Mouse (Mus musculus) liver, embryonic 12.5 days (tissue): Measurements from ENCODE around the gene Ank2. TPM values are rescaled to one million over a fixed set of nuclear protein-coding genes. Genes with fewer than 3 reads are reported as not detected.

Source experiments
- ATAC-seq: fragments of 200-750 bp; cut with Nextera tagmentation; 2 replicates; pipeline ENCODE4 v1.8.0; 2017; ENCODE audit warnings: moderate number of reproducible peaks, mild to moderate bottlenecking, moderate library complexity
- H3K27ac ChIP-seq: fragments of 300-500 bp; sonication (generic); 2 replicates; pipeline ENCODE4 v1.5.1; 2016; ENCODE audit warnings: mild to moderate bottlenecking
- H3K27me3 ChIP-seq: fragments of 300-500 bp; sonication (generic); replicated peaks from 2 replicates; pipeline ENCODE4 v1.6.1; 2016; ENCODE audit warnings: mild to moderate bottlenecking, moderate library complexity
- H3K36me3 ChIP-seq: fragments of 300-500 bp; sonication (generic); 2 replicates; pipeline ENCODE4 v1.6.1; 2016; ENCODE audit warnings: mild to moderate bottlenecking, moderate library complexity
- H3K4me1 ChIP-seq: fragments of 300-500 bp; sonication (generic); 2 replicates; pipeline ENCODE4 v1.6.1; 2016
- H3K4me2 ChIP-seq: fragments of 300-500 bp; sonication (generic); 2 replicates; pipeline ENCODE4 v1.6.1; 2016; ENCODE audit warnings: mild to moderate bottlenecking, moderate library complexity
- H3K4me3 ChIP-seq: fragments of 300-500 bp; sonication (generic); 2 replicates; pipeline ENCODE4 v1.5.1; 2016; ENCODE audit warnings: mild to moderate bottlenecking, moderate library complexity
- H3K9ac ChIP-seq: fragments of 300-500 bp; sonication (generic); 2 replicates; pipeline ENCODE4 v1.6.1; 2016; ENCODE audit warnings: mild to moderate bottlenecking, moderate library complexity
- H3K9me3 ChIP-seq: fragments of 300-500 bp; sonication (generic); replicated peaks from 2 replicates; pipeline ENCODE4 v1.6.1; 2016; ENCODE audit warnings: mild to moderate bottlenecking, moderate library complexity
- WGBS: fragments of 180-500 bp; shearing (Covaris S2); methylation state at CpG from one replicate; pipeline ENCODE4 v1.1.7; 2016; ENCODE audit not compliant: insufficient replicate concordance; 5-methylcytosine and 5-hydroxymethylcytosine counted together
- polyA plus RNA-seq: library from polyadenylated mRNA; unstranded; fragments of >200 nt; fragmentation: Nextera tagmentation; extraction: Ambion mirVana; gene quantifications from 2 replicates; pipeline ENCODE4 v1.2.1, GENCODE M21; 2016

Ank2 gene
- polyA plus RNA-seq, 1 experiment from 2014 or later: 9.0 TPM

DNA sequence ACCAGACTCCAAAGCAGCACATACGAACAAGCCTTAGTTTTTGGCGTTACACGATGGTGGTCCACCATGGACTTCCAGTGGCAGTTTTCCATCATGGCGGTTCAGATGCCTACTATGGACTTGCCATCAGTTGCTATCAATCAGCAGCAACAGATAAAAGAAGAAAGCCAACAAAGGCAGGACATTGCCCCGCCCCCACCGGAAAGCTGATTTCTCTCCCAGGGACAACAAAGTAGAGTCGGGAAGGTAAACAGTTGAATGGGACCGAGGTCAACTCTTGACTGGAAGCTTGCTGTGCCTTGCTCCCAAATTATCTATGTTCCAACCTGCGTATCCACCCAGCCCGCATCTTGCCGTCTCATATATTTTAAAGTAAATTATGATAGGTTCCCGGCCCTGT, 328.9 kb downstream of the Ank2 start:
- Histone ChIP-seq H3K27me3 (no peaks in the 10 kb centered on the region; the same call in 1 of the 2 replicates), H3K36me3 (no peaks in the 10 kb centered on the region), H3K4me1 (no peaks in the 10 kb centered on the region), H3K9ac (no peak overlapping the region), H3K27ac (no peak overlapping the region), H3K4me3 (no peak overlapping the region), H3K9me3 (no peaks in the 10 kb centered on the region), H3K4me2 (no peak overlapping the region)
- WGBS: 68% methylated on average over 12 of the region's 12 CpGs
- ATAC-seq: peak; percentile 37; the same call in 1 of the 2 replicates

DNA sequence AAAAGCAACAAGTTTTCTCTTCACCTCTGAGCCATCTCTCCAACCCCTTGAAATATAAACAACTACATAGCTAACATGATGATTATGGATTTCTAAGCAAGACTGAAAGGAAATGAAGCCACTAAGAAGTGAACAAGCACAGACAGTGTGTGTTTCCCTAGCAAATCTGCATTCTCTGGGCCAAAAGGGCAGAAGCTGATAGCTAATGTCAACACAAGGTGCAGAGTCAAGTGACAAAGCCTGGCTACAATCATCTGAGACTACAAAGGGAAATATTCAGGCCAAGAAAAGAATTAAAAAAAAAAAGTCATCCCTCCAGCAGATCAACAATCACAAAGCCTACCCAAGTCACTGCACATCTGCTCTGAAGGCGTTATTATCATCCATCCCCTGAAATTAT, 330.0 kb downstream of the Ank2 start:
- Histone ChIP-seq H3K36me3 (no peaks in the 10 kb centered on the region), H3K27ac (no peak overlapping the region), H3K9me3 (no peaks in the 10 kb centered on the region), H3K4me2 (no peak overlapping the region), H3K9ac (no peak overlapping the region), H3K4me1 (no peaks in the 10 kb centered on the region), H3K27me3 (peaks cover 1% of the 10 kb centered on the region), H3K4me3 (no peak overlapping the region)
- no peak for ATAC-seq
- WGBS: 72% methylated on average over 1 of the region's 1 CpGs

DNA sequence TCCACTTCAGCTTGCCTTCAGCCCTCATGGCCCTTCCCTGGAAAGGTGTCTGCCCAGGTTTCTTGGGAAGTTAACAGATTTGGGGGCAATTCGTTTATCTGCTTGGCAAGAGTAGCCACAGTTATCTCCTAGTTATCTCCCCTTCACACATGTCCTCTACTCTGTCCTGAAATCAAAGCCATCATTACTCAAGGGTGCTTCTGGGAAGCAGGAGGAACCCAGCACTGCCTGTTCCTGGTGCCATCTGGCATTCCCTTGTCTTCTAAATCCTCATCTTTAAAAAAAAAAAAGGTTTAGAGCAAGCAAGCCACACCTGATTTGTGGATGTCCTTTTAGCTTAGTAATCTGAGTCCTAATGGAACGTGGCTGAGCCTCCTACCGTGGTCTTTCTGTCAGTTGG, 335.4 kb downstream of the Ank2 start:
- no peak for ATAC-seq
- H3K9me3 ChIP-seq: no peaks in the 10 kb centered on the region
- H3K4me2 ChIP-seq: no peak overlapping the region
- no peak overlapping the region for H3K9ac ChIP-seq
- WGBS: 22% methylated on average over 3 of the region's 3 CpGs
- H3K27ac ChIP-seq: no peak overlapping the region
- H3K27me3 ChIP-seq: peaks cover 36% of the 10 kb centered on the region
- no peaks in the 10 kb centered on the region for H3K36me3 ChIP-seq
- H3K4me3 ChIP-seq: no peak overlapping the region
- H3K4me1 ChIP-seq: no peaks in the 10 kb centered on the region

DNA sequence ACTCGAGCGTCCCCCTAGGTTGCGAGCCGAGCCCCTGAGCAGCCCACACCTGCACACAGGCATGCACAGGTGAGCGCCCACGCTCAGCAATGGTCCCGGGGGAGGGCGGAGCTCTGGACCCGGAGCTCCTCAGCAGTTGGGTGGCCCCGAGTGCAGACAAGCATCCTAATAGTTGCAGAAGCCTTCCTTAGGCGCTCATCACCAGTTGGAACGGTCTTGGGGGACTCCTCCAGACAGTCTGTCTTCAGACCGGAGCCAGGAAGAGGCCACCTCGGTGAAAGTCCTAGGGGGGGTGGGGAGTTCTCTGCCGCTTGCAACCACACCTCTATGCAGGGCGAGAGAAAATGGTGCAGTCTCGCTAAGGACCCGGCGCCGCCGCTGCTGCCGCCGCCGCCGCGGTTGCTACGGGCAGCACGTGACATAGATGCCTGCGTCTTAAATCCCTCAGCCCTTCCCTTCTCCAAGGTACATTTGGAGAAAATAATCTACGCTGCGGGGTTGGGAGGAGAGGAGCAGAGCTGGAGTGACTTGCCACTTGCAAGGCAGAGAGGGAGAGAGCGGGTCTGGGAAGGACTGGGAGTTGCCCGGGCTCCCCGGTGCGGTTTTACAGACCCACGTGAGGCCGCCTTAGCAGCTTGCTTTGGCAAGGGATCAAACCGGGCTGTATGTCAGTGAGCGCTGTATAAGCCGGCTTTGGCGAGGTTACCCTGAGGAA, 337.0 kb downstream of the Ank2 start:
- peak; percentile 71 for ATAC-seq
- Histone ChIP-seq H3K9me3 (no peaks in the 10 kb centered on the region), H3K4me3 (peak overlapping the region; percentile 51), H3K36me3 (no peaks in the 10 kb centered on the region), H3K4me1 (no peaks in the 10 kb centered on the region), H3K27ac (0 out of 2 replicates have a peak overlapping the region, but pooled peaks have one; percentile 5), H3K9ac (peak overlapping the region; percentile 24; the same call in 1 of the 2 replicates), H3K27me3 (peaks cover 36% of the 10 kb centered on the region), H3K4me2 (peak overlapping the region; percentile 64)
- under 1% methylated on average over 41 of the region's 41 CpGs for WGBS

DNA sequence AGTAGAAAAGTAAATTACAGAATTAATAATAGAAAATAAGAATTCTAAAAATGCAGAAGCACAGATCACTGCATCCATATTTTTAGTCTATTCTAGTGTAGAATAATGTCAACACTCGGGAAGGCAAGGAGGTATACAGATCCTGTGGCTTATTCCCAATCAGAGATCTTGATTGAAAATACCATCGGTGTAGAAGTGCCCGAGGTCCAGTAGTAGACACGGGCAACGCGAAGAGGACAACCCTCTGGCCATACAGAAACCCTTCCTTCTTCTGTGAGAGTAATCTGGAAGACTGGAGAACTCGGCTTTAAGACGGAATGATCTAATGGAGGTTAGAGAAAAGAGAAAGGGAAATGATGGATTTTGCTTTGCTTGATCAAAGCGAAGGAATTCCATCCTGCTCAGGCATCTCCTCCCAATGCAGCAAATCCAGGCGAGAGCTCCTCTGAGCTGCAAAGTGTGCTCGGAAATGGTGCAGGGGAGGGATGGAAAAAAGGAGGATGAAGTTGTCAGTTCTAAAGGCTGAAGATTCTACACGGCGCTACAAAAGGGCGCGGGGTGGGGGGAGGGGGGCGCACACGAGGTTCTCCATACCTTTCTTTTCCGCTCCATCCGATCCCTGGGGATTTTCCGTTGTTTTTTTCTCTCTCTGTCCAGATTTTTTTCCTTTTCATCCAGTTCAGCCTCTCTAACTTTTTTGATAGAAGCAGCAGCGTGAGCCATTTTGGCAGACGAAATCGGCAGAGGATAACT, 337.9 kb downstream of the Ank2 start:
- Histone ChIP-seq H3K9me3 (no peaks in the 10 kb centered on the region), H3K27me3 (peaks cover 36% of the 10 kb centered on the region), H3K4me2 (peak overlapping the region; percentile 64), H3K27ac (no peak overlapping the region), H3K36me3 (no peaks in the 10 kb centered on the region), H3K9ac (no peak overlapping the region), H3K4me3 (peak overlapping the region; percentile 51), H3K4me1 (no peaks in the 10 kb centered on the region)
- 7% methylated on average over 23 of the region's 23 CpGs for WGBS
- ATAC-seq: no peak

DNA sequence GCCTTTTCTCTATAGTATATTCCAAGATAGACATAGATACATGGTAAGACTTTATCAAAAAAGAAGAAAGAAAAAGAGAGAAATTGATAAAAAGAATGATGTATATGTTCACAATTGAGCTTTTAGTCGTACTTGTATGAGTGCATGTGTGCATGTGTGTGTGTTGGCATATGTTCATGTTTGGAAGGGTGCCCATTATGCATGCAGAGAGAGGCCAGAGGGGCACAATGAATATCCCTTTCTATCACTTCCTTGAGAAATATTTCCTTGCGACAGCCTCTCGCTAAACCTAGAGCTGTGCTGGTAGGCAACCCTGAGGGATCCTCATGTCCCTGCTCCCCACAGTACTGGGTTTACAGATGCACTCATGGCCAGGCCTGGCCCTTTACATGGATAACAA, 341.4 kb downstream of the Ank2 start:
- Histone ChIP-seq H3K27ac (no peak overlapping the region), H3K4me1 (no peaks in the 10 kb centered on the region), H3K9me3 (no peaks in the 10 kb centered on the region), H3K9ac (no peak overlapping the region), H3K27me3 (peaks cover 23% of the 10 kb centered on the region), H3K4me3 (no peak overlapping the region), H3K4me2 (no peak overlapping the region), H3K36me3 (no peaks in the 10 kb centered on the region)
- no peak for ATAC-seq
- WGBS: 68% methylated on average over 3 of the region's 3 CpGs

DNA sequence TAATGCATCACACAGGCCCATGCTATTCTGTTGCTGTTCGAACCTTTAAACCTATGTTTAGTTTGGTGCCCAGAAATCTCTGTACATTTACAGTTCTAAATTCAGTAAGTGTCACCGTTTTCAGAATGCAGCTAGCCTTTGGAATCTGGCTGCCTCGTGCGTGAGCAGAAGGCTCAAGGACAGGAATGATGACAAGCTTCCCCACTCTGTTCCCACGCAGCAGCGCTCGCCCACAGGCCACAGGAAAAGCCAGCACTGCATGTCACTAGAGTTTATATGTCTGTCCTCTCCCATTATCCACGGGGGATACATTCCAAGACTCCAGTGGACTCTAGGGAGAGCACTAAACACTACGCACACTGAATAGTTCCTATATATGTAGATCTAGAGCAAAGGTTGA, 343.1 kb downstream of the Ank2 start:
- no peak overlapping the region for H3K4me3 ChIP-seq
- no peak for ATAC-seq
- H3K4me2 ChIP-seq: no peak overlapping the region
- H3K27ac ChIP-seq: no peak overlapping the region
- WGBS: 68% methylated on average over 9 of the region's 9 CpGs
- no peaks in the 10 kb centered on the region for H3K4me1 ChIP-seq
- H3K27me3 ChIP-seq: peaks cover 7% of the 10 kb centered on the region
- no peaks in the 10 kb centered on the region for H3K36me3 ChIP-seq
- H3K9ac ChIP-seq: no peak overlapping the region
- H3K9me3 ChIP-seq: no peaks in the 10 kb centered on the region

DNA sequence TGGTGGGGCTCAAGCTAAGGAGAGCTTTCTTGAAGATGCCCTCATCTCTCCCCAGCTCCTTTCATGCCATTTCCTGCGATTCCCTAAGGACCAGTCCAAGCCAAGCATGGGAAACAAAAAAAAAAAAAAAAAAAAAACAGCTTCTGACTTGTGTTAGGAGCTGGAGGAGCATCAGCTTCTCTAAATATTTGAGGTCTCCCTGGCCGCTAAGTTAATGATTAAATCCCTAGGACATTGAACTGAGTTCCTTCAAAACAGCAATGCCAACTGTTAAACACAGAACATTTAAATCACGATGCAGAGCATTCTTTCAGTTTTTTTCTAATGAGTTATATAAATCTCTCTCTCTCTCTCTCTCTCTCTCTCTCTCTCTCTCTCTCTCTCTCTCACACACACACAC, 345.3 kb downstream of the Ank2 start:
- Histone ChIP-seq H3K9ac (no peak overlapping the region), H3K9me3 (no peaks in the 10 kb centered on the region), H3K27me3 (no peaks in the 10 kb centered on the region), H3K4me3 (no peak overlapping the region), H3K4me2 (no peak overlapping the region), H3K27ac (0 out of 2 replicates have a peak overlapping the region, but pooled peaks have one; percentile 26), H3K4me1 (no peaks in the 10 kb centered on the region), H3K36me3 (no peaks in the 10 kb centered on the region)
- ATAC-seq: 0 out of 2 replicates have a peak, but pooled peaks have one; percentile 13
- 50% methylated on average over 3 of the region's 3 CpGs for WGBS

DNA sequence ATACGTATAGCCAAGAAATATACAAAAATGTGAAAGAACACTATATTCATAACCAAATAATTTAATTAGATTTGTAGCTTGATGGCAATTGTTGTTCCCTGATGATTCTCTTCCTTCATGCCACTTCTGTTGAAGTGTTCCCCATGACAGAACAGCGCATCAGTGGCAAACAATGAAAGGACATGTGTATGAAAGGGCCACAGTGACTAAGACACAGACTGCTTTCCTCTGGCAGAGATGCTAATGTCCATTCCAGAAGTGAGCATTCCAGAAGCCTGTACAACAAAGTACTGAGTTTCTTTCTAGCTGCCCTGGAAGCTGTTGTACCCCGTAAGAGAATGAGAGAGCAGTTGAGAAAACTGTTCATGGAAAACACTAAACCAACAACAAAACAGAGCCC, 345.7 kb downstream of the Ank2 start:
- no peaks in the 10 kb centered on the region for H3K36me3 ChIP-seq
- no peak for ATAC-seq
- no peak overlapping the region for H3K4me3 ChIP-seq
- H3K4me1 ChIP-seq: no peaks in the 10 kb centered on the region
- H3K27ac ChIP-seq: no peak overlapping the region
- H3K9me3 ChIP-seq: no peaks in the 10 kb centered on the region
- WGBS: 86% methylated on average over 3 of the region's 3 CpGs
- no peak overlapping the region for H3K4me2 ChIP-seq
- H3K9ac ChIP-seq: no peak overlapping the region
- H3K27me3 ChIP-seq: no peaks in the 10 kb centered on the region

DNA sequence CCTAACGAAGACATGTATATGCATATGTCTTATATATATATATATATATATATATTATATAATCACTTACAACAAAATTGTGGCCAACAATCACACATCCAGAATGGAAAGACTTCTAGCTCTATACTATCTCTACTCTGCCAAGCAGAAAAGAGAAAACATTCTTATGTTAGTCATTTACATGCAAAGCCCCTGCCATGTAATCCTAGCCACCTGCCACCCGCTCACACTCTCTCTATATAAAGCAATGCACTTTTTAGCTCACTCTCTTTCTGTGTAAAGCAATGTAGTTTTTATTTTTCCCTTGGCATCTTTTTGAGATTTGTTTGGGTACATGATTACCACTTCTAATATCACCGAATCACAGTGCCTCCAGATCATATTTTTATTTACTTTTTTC, 350.5 kb downstream of the Ank2 start:
- Histone ChIP-seq H3K9me3 (no peaks in the 10 kb centered on the region), H3K4me1 (no peaks in the 10 kb centered on the region), H3K27me3 (no peaks in the 10 kb centered on the region), H3K9ac (no peak overlapping the region), H3K36me3 (no peaks in the 10 kb centered on the region), H3K4me3 (no peak overlapping the region), H3K4me2 (no peak overlapping the region), H3K27ac (no peak overlapping the region)
- 70% methylated on average over 3 of the region's 3 CpGs for WGBS
- no peak for ATAC-seq

DNA sequence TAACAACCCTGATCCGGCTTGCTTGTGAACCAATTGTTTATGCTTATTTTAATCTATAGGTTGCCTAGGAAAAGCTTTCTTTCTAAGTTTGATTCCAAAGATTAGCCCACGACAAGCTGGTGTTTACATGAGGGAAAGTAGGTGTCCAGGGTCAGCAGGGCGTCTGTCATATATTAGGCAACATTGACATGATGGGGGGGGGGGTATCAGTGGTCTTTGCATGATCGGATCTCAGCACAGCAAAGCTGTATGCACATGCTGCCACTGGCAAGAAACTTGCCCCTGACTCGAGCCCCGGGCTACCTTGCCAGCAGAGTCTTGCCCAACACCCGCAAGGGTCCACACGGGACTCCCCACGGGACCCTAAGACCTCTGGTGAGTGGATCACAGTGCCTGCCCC, 358.6 kb downstream of the Ank2 start:
- no peak for ATAC-seq
- no peaks in the 10 kb centered on the region for H3K36me3 ChIP-seq
- H3K9ac ChIP-seq: no peak overlapping the region
- 69% methylated on average over 9 of the region's 9 CpGs for WGBS
- no peak overlapping the region for H3K27ac ChIP-seq
- H3K4me2 ChIP-seq: no peak overlapping the region
- no peak overlapping the region for H3K4me3 ChIP-seq
- no peaks in the 10 kb centered on the region for H3K4me1 ChIP-seq
- no peaks in the 10 kb centered on the region for H3K27me3 ChIP-seq
- no peaks in the 10 kb centered on the region for H3K9me3 ChIP-seq

DNA sequence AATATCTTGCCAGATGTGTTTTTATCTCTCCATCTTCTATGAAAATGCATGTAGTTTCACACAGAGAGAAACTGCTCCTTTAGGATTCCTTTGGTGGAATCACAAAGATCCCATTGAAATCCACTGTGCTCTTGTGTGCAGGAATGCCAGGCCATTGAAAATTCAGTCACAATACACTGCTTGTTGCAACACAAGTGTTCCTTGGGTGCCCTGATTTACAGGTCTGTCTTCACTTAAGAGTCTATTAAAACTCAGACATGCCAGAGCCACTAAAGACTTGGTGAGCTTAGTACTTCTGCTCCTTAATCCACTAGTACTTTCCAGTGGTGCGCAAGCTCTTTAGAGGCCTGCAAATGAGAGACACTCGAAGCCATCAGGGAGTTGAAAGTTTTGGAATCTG, 359.5 kb downstream of the Ank2 start:
- ATAC-seq: no peak
- Histone ChIP-seq H3K27ac (no peak overlapping the region), H3K36me3 (no peaks in the 10 kb centered on the region), H3K4me1 (no peaks in the 10 kb centered on the region), H3K4me3 (no peak overlapping the region), H3K9me3 (no peaks in the 10 kb centered on the region), H3K4me2 (no peak overlapping the region), H3K27me3 (no peaks in the 10 kb centered on the region), H3K9ac (no peak overlapping the region)
- 74% methylated on average over 2 of the region's 2 CpGs for WGBS
